Mouse (Mus musculus): ENCODE measurements around the gene Sorl1.

- no peak for TF ChIP-seq EP300 (IDR thresholded peaks at IDR 0.05; ENCODE audit: low read depth)
- TF ChIP-seq CTCF (IDR thresholded peaks at IDR 0.05; ENCODE audit: low read depth): no peak
Measured at GRCm38 (mm10) chr9:42070856-42071255, 53.2 kb downstream of the Sorl1 start.

All from heart, postnatal 0 days (tissue).